Mouse (Mus musculus): Measurements from ENCODE around the gene Ptger1.

- TF ChIP-seq POLR2A (IDR thresholded peaks at IDR 0.05; ENCODE audit: control insufficient read depth, low read depth, low read length) (no peak), CTCF (IDR thresholded peaks at IDR 0.05; ENCODE audit: control insufficient read depth, insufficient read depth, insufficient replicate concordance, low read depth, low read length) (no peak)
Observed at GRCm38 (mm10) chr8:83638856-83639255, 27.6 kb upstream of the Ptger1 start.
